Mouse (Mus musculus) liver, embryonic 14.5 days (tissue): Measurements from ENCODE around the gene Ythdf1. TPM values are rescaled to one million over a fixed set of nuclear protein-coding genes. Genes with fewer than 3 reads are reported as not detected.

ENCODE experiments used
- ATAC-seq: fragments of 200-750 bp; cut with Nextera tagmentation; 2 replicates; pipeline ENCODE4 v1.8.0; 2017; ENCODE audit warnings: moderate number of reproducible peaks, mild to moderate bottlenecking, moderate library complexity; ENCODE audit not compliant: insufficient read depth
- DNase-seq, 3 experiments: peaks; one replicate each; pipeline ENCODE4 v3.0.0-alpha.2; 2012 to 2013; ENCODE audit warnings: low read depth in 3 of 3, low spot score in 3 of 3
- H3K27ac ChIP-seq: fragments of 300-500 bp; sonication (generic); 2 replicates; pipeline ENCODE4 v1.5.1; 2014; ENCODE audit warnings: moderate library complexity, mild to moderate bottlenecking, control low read depth, inconsistent platforms
- H3K27me3 ChIP-seq: fragments of 300-500 bp; sonication (generic); 2 replicates; pipeline ENCODE4 v1.6.1; 2014; ENCODE audit warnings: mild to moderate bottlenecking, low read length, moderate library complexity; ENCODE audit not compliant: control insufficient read depth, insufficient read depth
- H3K36me3 ChIP-seq: fragments of 300-500 bp; sonication (generic); replicated peaks from 2 replicates; pipeline ENCODE4 v1.6.1; 2014; ENCODE audit warnings: low read depth; ENCODE audit not compliant: control insufficient read depth, insufficient read depth
- H3K4me1 ChIP-seq, 2 experiments: fragments of 200-500 bp in 1 of 2; fragments of 300-500 bp in 1 of 2; sonication (generic) in 1 of 2; replicated peaks; 2 replicates each; pipeline ENCODE4 v1.6.1; 2012 to 2014; ENCODE audit warnings: antibody characterized with exemption in 1 of 2, inconsistent platforms in 1 of 2, low read length in 1 of 2; ENCODE audit not compliant: control insufficient read depth in 2 of 2, insufficient read depth in 2 of 2
- H3K4me2 ChIP-seq: fragments of 300-500 bp; sonication (generic); 2 replicates; pipeline ENCODE4 v1.6.1; 2014; ENCODE audit warnings: low read depth, mild to moderate bottlenecking, control low read depth, moderate library complexity
- H3K4me3 ChIP-seq, 2 experiments: fragments of 200-500 bp in 1 of 2; fragments of 300-500 bp in 1 of 2; sonication (generic) in 1 of 2; 2 replicates each; pipeline ENCODE4 v1.5.1; 2012 to 2014; ENCODE audit warnings: low read depth in 2 of 2, low read length in 2 of 2, mild to moderate bottlenecking in 2 of 2, control low read depth in 1 of 2, inconsistent platforms in 1 of 2, moderate library complexity in 1 of 2; ENCODE audit not compliant: insufficient read depth in 1 of 2
- H3K9ac ChIP-seq: fragments of 300-500 bp; sonication (generic); replicated peaks from 2 replicates; pipeline ENCODE4 v1.6.1; 2014; ENCODE audit warnings: mild to moderate bottlenecking, control low read depth, moderate library complexity
- H3K9me3 ChIP-seq: fragments of 300-500 bp; sonication (generic); 2 replicates; pipeline ENCODE4 v1.6.1; 2016; ENCODE audit warnings: low read length, mixed read lengths; ENCODE audit not compliant: control insufficient read depth
- CTCF ChIP-seq: IDR thresholded peaks from 2 replicates; pipeline ENCODE4 v1.5.1; 2016; ENCODE audit warnings: antibody characterized with exemption, low read depth, control low read depth
- EP300 ChIP-seq: IDR thresholded peaks from 2 replicates; pipeline ENCODE4 v1.6.1; 2016; ENCODE audit warnings: antibody characterized with exemption, low read depth
- WGBS: fragments of 180-500 bp; shearing (Covaris S2); extraction: QIAGEN DNeasy Blood & Tissue Kit; methylation state at CpG from one replicate; pipeline ENCODE4 v1.1.7; 2014; ENCODE audit not compliant: insufficient replicate concordance; 5-methylcytosine and 5-hydroxymethylcytosine counted together
- polyA plus RNA-seq, 2 experiments: library from polyadenylated mRNA; depleted of rRNA in 1 of 2; stranded (reverse) in 1 of 2; unstranded in 1 of 2; fragments of >200 nt; fragmentation: Nextera tagmentation in 1 of 2; extraction: Ambion mirVana in 1 of 2; gene quantifications; 2 replicates each; pipeline versions ENCODE4 v1.2.1 to v1.2.3; 2012 to 2014

Gene Ythdf1
- polyA plus RNA-seq, 2 experiments = 18.5 to 22.7 TPM

DNA sequence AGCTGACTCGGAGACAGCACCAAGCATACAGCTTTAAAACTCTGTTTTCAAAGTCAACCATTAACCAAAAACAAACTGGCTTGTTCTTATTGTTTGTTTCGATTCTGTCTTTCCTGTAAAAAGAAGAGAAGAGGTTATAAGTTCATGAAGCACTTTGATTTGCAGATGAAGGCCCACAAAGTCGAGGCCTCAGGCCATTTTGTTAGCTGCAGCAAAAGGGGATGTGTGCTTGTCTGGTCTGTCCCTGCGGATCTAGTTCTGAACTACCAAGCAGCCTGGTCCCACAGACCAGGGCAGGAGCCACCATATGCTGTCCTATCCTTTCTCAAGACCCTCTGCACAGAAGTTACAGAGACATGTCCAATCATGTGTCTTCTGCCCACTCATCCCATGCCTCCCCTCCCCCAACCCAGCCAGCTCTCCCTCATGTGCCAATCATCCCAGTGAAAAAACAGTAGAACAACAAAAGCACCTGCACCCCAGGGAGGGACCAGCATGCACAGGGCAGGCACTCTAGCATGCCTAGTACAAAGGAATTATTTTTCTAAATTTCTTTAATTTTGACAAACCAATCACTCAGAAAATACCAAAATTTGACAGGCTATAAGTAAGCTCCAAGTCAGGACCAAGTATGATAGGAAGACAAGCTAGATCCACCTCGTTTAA lies 15.1 kb downstream of the Ythdf1 start:
- Histone ChIP-seq H3K9me3 (no peaks in the 10 kb centered on the region), H3K4me1 (peaks cover 0 to 4% of the 10 kb centered on the region in 2 experiments; a peak in 1 of 4 replicates), H3K27ac (no peak overlapping the region), H3K36me3 (peaks cover 15% of the 10 kb centered on the region), H3K4me2 (no peak overlapping the region), H3K27me3 (no peaks in the 10 kb centered on the region), H3K9ac (no peak overlapping the region), H3K4me3 (no peak overlapping the region)
- 60% methylated on average over 5 of the region's 5 CpGs for WGBS
- ATAC-seq (no peak), DNase-seq (no peak)
- TF ChIP-seq CTCF (no peak), EP300 (no peak)

DNA sequence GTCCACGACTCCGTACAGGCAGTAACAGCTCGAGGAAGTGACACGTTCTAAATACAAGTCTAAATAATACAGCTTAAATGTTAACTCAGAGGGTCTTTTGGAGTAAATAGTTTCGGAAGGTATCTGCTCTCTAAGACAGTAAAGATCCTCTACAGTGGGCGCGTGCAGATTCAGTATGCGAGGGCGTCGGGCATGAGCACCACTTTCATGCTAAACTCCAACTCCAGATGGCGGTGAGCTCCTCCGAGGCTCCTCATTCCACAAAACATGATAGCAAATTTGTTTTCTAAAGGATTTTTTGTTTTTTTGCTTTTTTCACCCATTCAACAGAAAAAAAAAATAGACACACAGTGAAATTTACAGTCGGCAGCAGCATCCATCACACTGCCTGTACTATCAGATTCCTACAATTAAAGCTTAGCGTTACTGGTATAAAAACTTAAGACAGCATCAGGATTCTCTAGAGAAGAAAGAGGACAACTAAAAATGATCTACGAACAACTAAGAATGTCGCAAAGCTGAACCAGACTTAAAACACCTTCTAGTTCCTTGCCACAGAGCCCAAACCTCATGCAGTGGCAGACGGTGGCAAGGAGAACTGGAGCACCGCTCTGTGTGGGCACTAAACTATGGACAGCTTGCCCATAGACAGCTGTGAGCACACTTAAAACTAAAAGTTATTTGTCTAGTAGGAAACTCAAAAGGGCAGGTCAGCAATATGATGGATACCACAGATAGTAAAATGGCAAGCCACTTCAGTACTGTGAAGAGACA lies 16.1 kb downstream of the Ythdf1 start:
- WGBS = 86% methylated on average over 18 of the region's 18 CpGs
- H3K4me3 ChIP-seq = no peak overlapping the region
- peaks cover 0 to 4% of the 10 kb centered on the region in 2 experiments; a peak in 1 of 4 replicates for H3K4me1 ChIP-seq
- H3K9me3 ChIP-seq = no peaks in the 10 kb centered on the region
- H3K36me3 ChIP-seq = peaks cover 8% of the 10 kb centered on the region
- no peak overlapping the region for H3K9ac ChIP-seq
- TF ChIP-seq CTCF (no peak), EP300 (no peak)
- H3K4me2 ChIP-seq = no peak overlapping the region
- H3K27ac ChIP-seq = no peak overlapping the region
- ATAC-seq (no peak), DNase-seq (no peak)
- H3K27me3 ChIP-seq = no peaks in the 10 kb centered on the region

DNA sequence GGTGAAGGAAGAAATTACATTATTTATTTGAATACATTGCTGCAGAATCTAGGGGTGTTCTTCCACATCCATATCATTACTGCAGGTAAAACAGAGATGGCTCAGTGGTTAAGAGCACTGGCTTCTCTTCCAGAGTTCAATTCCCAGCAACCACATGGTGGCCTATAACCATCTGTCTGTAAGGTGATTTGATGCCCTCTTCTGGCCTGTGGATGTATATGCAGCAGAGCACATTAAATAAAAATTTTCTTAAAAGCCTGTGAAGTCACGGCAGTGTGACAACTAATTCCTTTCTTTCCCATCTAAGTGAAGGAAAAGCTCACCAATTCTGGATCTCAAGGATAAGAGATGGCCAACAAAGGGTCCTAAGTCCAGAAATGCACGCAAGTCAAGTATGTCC lies 18.7 kb downstream of the Ythdf1 start:
- 36% methylated on average over 2 of the region's 2 CpGs for WGBS
- no peaks in the 10 kb centered on the region for H3K27me3 ChIP-seq
- no peak overlapping the region for H3K4me2 ChIP-seq
- no peaks in the 10 kb centered on the region for H3K9me3 ChIP-seq
- no peak overlapping the region for H3K9ac ChIP-seq
- H3K36me3 ChIP-seq = no peaks in the 10 kb centered on the region; the same call in 1 of the 2 replicates
- no peak overlapping the region for H3K27ac ChIP-seq
- H3K4me3 ChIP-seq = no peak overlapping the region
- DNase-seq (no peak), ATAC-seq (no peak)
- peaks cover 0 to 4% of the 10 kb centered on the region in 2 experiments; a peak in 1 of 4 replicates for H3K4me1 ChIP-seq
- TF ChIP-seq CTCF (peak; percentile 58), EP300 (no peak)

DNA sequence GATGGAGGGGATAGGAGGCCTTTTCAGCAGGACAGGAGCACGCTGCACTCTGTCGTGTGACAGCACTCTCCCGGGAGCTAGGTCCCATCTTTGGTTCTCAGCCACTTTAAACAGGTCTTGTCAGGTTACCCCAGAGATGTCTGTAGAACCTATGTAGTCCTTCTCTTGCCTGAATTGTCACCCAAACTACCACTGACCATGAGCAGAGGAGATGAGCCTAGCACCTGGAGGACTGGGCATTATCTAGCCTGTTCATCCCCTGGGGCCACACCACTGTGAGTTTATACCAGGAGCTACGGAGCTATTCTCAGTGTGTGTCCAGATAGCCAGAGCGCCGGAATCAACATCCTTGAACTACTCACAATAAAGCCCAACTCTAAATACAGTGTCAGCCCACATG lies 22.9 kb downstream of the Ythdf1 start:
- Histone ChIP-seq H3K9ac (no peak overlapping the region), H3K4me2 (no peak overlapping the region), H3K27me3 (peaks cover 36% of the 10 kb centered on the region), H3K9me3 (no peaks in the 10 kb centered on the region), H3K4me3 (no peak overlapping the region), H3K27ac (no peak overlapping the region), H3K4me1 (no peaks in the 10 kb centered on the region), H3K36me3 (no peaks in the 10 kb centered on the region)
- TF ChIP-seq CTCF (no peak), EP300 (no peak)
- no peak for DNase-seq
- ATAC-seq = no peak
- 66% methylated on average over 6 of the region's 6 CpGs for WGBS

DNA sequence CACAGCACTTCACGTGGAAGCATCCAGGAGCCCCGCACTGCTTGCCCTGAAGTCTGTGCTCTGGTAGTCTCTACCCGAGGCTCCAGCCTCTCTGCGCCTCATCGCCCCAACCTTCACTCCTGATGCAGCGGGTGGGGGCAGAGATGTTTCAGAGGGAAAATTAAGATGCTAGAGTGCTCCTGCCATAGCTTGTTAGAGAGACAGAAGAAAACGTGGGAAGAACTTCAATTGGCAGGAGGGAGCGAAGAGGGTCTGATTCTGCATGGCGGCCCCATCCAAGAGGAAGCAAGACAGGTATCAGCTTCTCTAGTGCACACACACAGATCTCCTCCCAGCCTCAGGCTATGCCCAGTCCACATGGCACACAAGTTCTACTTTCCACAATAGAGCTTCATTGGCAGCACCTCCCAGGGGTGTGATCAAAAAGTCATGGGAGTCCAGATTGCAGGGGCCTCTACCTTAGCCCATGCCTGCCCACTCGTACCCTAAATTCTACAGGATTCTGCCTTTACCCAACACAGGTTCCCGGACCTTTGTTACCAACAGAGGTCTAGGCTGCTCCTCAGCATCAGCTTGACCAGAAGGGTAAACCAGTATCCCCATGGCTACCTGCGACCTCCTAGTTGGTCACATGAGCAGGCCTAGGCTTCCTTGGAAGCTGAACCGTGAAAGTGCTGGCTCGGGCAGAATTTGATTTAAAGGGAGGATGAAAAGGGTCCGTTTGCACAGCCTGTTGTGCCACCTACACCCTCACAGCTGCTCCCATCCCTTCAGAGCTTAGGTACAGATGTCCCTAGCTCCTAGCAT lies 23.7 kb downstream of the Ythdf1 start:
- H3K4me1 ChIP-seq = no peaks in the 10 kb centered on the region
- no peak overlapping the region for H3K4me3 ChIP-seq
- DNase-seq (no peak), ATAC-seq (no peak)
- no peaks in the 10 kb centered on the region for H3K36me3 ChIP-seq
- H3K4me2 ChIP-seq = no peak overlapping the region
- TF ChIP-seq CTCF (no peak), EP300 (no peak)
- no peak overlapping the region for H3K9ac ChIP-seq
- WGBS = 58% methylated on average over 15 of the region's 15 CpGs
- H3K27me3 ChIP-seq = peaks cover 45% of the 10 kb centered on the region
- no peak overlapping the region for H3K27ac ChIP-seq
- H3K9me3 ChIP-seq = no peaks in the 10 kb centered on the region
